Mouse (Mus musculus) cerebellum, adult 9-10 months (tissue): ENCODE measurements around the gene Dcbld2.

Source experiments
- DNase-seq: peaks from one replicate; pipeline ENCODE4 v3.0.0; 2022

Gene Dcbld2

DNA sequence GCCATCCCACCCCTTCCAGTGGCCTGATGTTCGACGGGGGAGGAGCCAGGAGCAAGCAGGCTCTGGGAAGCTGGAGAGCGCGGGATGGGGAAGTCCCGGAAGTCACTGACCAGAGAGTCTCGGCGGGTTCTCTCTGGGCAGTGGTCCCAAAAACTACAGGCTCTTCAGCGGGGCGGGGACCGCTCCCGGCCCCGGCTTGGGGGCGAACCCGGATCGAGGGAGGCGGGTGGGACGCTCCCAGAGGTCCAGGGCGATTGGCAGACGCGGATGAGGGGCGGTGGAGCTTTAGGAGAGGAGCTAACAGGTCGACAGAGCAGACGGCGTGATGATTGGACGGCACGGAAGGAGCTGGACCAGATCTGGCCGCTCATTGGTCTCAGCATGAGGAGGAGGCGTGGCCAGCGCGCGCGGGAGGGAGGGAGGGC lies at the start of gene Dcbld2:
TSS of gene Dcbld2 (plus strand) at position 382 of the 425 bp plus-strand sequence.
- DNase-seq = peak; percentile 97

DNA sequence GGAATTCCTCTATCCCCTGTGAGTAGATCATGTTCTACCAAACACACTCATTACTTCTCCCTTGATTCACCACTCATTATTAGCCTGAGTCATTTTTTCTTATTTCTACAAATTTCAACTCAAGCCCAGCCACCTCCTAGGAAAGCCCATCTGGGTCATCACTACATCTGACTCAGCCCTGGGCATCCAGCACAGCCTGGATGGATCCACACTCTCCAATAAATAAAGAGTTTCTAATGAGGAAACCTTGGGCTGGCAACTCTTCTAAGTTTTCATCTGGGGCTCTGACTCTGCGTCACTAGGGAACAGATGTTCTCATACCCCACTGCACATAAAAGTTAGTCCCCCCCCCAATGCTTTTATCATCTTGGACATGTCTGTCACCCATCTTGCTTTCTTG lies 31.1 kb upstream of the Dcbld2 start:
- DNase-seq = no peak

DNA sequence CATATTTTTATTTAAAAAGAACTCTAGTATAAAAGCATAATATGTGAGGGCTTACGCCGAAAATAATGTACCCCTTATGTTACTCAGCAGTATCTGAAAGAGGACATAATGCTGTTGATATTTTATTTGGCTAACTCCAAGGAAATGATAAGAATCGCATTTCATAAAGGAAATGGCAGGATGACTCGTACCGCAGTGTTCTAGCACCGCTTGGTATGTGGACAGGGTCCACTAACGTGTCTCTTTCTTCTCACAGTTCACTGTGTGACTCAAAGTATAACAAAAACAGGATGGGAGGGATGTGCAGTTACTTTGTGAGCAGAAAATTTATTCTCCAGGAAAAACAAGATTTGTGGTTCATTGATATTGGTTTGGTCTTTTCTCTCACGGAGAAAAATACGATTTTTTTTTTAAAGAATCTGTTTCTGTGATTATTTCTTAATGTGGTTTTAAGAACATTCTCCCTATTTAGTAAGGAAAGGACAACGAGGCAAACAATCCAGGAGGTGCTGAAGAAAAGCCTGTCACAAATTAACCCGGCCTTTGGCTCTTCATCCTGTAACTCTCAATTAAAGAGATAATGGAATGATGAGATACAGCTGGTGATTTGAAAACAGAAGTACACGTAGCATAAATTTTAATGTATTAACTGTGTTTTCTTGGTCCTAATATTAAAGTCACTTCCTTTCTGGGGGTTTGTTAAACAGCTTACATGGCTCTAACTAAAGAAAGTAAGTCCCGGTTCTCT lies 30.3 kb upstream of the Dcbld2 start:
- DNase-seq = no peak

DNA sequence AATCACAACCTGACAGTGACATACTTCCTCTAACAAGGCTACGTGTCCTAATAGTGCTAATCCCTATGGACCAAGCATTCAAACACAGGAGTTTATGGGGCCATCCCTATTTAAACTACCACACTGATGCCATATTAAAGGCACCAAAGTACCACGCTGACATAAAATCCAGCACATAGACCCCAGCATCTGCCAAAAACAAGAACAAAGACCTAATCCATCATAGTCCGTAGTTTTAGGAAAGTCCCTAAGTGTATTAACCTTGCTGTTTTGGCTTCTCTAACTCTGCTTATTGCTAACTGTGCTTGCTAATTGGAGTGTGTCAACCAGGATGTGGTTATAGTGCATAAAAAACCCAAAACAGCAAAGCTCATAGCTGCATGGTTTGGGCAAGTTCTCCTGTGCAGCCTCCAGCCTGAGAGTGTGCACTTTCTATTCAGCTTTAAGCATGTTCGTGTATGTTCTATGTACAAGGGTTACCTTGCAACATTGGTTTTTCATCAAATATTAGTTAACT lies 21.9 kb upstream of the Dcbld2 start:
- DNase-seq = no peak

DNA sequence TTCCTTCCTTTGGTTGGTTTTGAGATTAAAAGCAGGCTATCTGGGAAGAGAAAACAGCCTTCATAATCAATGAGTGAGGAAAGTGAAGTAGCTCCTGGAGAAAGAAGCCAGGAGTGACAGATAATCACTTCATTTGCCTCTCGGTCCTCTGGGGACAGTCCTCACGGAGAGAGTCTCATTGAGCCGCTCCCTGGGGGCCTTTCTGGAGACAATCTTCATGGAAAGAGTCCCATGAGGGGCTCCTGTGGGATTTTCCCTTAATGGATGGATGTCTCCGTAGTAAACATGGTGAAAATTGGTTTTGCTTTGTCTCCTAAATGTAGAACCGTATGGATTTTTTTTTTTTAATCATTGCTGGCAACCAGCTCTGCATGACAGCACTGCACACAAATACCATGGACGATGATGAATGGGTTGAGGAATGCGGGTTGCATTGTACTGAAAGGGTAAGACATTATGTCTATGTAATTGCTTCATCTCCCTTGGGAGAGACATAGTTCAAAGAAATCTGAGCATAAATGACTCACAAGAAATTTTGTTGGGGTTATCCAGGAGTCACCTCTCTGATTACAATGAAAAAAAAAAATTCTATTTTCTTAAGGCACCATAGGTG lies 19.0 kb upstream of the Dcbld2 start:
- no peak for DNase-seq

DNA sequence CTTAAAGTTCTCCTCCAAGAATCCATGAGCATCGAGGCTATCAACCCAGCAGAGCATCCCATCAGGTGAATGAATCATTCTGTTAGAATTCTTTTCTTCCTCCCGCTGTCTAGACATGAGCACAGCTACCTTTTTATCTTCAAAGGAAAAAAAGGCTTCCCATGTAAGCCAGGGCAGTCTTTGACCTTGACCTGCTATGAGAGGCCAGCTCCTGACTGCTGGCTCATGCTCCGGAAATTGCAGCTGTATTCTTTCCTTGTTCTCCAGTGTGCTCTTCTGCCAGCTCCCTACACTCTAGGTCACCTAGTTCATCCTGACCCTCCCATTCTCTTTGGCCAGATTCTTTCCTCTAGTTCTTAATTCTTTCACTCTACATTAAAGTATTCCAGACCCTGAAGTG lies 15.2 kb upstream of the Dcbld2 start:
- DNase-seq = no peak

DNA sequence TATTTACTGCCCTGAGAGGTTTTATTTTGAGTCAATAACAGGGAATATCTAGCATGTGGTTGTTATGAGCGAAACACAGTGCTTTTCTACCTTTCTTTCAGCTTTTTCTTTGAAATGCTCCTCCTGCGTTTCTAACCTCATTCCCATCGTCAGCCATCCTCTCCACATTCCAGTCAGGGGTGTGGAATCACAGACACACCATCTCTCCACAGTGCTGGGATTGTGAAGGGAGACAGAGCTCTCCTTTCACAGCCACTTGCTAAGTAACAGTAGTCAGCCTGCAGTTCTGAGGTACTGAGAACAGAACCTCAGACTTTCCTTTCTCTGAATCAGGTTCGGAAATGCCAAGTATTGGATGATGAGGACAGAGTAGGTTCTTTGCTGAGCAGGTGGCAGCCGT lies 14.1 kb upstream of the Dcbld2 start:
- DNase-seq = no peak

DNA sequence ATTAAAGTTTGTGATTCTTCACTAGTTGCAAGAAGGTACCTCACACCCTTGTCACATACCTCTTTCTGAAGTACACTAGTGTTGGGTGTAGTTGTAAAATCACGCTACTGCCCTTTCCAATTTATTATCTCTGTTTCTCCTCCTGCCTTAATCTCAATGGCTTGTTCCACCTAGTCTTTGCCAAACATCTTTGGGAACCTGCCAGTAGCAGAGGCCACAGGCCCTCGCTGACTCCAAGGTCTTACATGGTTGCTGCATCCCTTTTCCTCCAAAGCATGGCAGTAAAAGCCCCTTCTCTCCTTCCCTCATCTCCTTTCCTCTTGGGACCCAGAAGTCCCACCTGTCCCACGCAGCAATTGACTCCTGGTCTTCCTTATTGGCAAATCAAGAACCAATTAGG lies 9.6 kb upstream of the Dcbld2 start:
- DNase-seq = no peak

DNA sequence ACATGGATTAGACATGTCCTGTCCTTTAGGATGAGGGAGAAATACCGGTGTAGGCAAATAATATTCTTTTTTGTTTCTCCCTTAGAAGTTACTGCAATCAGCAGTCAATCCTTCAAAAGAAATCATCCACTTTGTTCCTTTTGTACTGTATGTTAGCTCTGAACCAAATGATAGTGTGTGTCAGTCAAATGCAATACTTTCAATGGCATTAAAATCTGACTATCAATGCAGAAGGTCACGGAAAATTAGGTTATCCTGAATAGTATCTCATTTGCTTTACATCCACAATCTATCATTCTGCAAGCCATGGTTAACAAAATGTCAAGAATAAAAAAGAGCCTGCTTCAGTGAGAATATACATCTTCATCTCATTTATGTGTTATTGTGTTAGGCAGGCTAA lies 7.2 kb upstream of the Dcbld2 start:
- no peak for DNase-seq

DNA sequence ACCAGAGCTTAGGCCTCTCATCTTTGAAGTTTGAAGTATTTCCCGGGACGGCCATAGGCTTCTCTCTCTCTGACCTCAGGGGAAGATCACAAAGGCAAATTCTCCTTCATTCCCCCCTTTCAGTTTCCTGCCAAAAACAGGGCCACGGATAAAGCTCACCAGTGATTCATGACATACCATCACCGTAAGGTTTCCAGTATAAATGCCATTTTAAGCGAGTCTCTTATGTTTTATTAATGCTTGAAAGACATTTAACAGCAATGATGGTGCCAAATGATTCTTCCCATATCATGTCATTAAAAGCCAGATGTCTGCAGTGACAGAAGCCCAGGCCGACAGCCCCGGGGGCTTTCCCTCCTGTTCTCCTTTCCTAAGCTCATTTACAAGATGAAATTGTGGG lies 3.6 kb upstream of the Dcbld2 start:
- no peak for DNase-seq

DNA sequence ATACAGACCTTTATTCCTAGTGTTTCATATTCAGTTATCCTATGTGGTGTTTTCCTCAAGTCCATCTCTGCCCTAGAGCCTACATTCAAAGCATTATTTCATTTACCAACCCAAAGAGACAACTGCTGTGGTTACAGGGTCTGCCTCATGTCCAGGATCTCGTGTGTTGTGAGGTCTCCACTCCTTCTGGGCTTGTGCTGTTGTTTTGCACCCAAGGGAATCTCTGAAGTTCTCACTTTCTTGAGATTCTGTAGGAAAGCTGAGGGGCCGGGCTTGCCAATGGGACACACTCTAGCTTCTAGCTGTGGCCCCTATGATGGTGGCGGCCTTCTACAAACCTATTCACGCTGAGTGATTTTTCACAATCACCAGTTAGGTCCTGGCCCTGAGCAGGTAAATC lies 3.0 kb upstream of the Dcbld2 start:
- no peak for DNase-seq

DNA sequence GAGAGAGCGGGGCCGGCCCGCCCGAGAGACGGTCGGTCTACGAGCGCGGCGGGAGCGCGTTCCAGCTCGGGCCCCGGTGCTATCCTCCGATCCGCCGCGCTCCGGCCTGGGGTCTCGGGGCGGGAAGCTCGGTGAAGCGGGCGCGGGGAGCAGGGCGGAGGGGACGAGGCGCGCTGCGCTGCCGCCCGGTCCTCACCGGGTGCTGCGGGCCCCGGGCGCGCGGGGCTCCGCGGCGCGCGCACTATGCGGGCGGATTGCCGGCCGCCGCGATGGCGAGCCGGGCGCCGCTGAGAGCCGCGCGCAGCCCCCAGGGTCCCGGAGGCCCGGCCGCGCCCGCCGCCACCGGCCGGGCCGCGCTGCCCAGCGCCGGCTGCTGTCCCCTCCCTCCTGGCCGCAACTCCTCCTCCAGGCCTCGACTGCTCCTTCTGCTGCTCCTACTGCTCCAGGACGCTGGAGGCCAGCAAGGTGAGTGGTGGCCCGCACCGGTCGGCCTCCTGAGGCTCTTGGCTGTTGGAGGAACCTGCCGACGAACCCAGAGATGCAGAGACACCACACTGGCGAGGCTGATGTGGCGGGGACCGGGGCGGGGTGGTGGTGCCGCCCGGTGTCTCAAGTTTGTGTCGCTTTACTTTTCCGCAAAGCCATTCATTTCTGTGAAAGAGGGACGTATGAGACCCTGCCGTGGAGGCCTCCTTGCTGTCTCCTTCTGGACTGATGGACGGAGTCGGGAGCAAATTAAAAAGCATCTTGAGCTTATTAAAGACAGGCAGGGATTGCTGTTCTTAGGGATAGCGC lies 441 bp downstream of the Dcbld2 start:
- DNase-seq = peak; percentile 59

DNA sequence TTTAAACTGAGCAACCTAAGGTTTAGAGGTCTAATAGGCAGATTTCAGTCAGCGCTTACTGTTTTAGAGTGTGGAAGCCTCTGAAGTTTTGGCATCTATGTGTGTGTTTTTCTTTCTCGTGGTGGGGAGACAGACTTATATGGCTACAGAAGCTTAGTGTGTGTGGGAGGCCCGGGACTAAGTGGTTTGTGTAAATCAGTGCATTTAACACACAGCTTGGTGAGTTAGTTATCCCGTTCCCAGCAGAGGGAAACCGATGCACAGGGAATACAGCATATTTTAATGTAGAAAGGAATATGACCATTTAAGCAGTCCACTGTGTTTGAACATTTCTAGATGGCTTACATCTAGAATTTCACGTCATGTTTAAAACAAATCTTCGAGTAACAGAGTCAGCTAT lies 1.6 kb downstream of the Dcbld2 start:
- DNase-seq = no peak

DNA sequence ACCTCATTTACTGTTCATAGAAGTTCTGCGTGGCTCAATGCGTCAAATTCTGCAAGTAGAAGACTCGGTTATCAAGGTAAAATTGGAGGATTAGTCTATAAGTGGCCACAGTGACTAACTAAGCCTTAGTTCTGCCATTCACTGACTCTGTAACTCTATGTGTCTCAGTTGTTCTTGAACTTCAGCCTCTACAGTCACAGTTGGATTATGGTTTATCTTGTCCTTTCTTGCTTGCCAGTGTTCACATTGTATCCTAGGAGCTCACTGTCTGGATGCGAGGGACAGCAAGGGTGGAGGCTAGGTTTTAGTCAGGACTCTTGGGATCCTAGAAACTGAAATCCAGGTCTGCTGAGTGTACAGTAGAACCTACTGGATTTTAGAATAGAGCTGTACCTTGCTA lies 6.6 kb downstream of the Dcbld2 start:
- no peak for DNase-seq

DNA sequence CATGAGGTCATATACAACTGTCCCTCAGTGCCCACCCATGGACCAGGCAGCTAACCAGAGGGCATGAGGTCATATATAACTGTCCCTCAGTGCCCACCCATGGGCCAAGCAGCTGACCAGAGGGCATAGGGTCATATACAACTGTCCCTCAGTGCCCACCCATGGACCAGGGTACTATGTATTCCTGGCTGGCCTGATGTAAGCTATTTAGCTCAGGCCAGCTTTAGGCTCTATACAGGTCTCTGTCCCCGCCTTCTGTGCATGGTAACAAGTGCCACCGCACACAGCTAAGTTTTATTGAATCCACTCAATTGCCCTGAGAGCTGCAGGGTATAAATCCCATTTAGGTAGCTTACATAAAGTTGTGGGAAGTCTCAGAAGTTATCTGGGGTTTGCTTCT lies 7.3 kb downstream of the Dcbld2 start:
- no peak for DNase-seq

DNA sequence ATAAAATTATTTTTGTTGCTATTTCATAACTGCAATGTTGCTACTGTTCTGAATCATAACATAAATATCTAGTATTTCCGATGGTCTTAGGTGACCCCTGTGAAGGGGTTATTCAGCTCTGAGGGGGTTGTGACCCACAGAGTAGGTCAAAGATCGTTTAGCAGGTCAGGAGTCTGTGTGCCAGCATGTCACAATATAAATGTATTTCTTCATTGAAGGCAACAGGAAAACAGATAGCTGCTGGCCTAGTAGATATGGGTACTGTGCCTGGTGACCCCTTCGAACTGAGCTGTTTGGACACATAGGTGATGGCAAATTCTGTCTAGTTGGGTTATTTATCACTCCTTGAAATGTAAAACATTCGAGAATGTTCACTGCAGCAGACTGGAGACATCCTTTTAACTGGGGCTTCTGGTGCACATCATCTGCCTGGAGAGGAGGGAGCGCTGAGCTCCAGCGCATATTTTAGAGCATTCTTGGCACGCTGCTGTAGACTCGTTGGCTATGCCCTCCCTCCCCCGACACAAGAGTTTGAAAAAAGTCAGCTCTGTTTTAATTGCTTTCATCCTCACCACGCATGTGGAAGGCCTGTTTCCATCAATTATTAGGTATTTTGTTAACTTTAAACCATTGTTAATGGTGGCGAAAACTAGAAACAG lies 13.6 kb downstream of the Dcbld2 start:
- no peak for DNase-seq

DNA sequence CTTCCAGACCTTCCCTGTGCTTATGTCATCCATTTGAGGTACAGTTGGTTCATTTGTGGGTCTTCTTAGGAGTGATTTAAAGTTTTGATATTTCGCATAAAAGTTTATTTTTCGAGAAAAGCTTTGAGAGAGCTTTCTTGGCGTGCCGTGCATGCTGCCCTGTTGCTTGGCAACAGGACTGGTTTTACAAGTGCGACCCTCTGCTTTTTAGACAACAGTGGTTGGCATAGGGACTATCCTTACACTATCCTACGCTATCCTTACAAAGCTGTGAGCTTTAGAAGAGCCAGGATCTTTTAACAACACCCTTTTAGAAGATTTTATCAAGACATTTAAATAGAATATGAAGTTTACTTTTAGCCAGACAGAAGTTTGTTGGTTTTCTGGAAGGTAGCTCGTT lies 22.0 kb downstream of the Dcbld2 start:
- no peak for DNase-seq

DNA sequence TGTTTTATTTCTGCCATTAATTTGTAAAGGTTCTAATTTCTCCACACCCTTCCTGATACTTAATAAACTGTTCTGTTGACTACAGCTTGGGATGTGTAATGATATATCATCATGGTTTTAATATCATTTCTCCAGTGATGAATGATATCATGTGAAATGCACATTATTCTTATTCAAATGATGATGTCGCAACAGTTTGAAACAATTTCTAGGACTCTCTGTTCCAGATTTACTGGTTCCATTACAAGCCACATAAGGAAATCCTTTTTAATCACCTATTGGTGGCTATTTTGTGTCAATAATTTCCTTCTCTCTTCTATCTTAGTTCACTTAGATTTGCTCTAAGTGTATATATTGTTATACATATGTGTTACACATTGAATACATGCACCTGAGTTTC lies 24.1 kb downstream of the Dcbld2 start:
- DNase-seq = no peak

DNA sequence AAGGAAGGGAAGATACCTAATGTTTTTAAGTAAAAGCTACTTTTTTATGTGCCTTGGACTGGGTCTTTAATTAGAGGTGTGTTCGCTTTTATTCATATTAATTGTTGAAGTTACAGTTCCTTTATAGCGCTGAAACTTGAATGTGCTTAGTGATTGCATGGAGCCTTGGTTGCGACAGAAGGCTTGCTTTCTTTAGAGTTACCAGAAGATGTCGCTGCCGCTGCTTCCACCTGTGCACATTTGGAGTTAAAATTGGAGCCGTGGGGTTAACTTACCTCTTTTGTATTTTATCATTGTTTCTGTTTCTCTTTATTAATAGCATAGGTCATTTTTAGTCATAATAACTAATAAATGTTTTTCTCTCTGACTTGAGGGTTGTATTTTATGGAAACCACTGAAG lies 36.5 kb downstream of the Dcbld2 start:
- no peak for DNase-seq

DNA sequence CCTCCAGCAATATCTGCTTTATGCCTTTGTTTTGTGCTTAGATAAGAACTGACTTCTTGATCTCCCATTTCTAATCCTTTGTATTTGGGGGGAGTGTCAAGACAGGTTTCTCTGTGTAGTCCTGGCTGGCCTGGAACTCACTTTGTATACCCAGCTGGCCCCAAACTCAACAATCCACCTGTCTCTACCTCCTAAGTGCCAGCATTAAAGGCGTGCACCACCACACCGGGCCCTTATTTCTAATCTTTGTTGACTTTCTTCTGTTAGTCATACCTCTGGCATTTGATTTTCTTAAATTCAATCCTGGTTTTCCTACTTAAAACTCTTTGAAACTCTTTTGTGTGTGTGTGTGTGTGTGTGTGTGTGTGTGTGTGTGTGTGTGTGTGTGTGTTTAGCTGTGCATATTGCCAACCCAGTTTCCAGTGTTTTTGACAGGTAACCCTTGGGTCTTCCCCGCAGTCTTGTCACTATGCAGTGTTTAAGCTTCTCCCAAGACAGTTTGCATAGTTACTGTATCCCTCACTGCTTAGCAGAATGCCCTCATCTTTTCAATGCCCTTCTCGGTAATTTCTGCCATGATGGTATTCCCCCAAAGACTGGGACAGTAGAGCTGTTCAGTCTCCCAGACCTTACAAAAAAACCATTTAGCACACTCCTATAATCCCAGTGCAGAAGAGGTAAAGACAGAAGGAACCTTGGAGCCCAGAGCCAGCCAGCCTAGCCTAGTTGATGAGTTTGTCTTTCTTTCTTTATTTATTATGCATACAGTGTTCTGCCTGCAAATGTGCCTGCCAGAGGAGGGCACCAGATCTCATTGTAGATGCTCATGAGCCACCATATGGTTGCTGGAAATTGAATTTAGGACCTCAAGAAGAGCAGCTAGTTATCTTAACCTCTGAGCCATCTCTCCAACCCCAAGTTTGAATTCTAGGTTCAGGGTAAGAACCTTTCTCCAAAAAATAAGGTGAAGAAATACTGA lies 38.3 kb downstream of the Dcbld2 start:
- DNase-seq = no peak

DNA sequence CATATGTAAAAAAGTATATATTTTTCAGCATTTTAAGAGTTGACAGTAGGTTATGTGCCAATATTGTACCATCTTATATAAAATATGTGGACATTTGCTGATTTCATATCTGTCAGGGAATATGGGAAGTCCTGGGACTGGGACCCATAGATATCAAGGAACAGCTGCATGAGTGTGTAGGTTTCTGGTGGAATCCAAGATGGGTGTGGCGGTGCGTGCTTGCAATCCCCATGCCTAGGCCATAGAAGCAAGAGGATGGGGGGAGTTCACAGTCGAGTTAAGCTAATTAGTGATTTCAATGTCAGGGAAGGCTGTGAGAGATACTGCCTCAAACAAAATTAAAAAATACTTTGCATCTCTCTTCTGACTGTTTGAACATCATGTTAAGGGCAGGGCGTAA lies 40.8 kb downstream of the Dcbld2 start:
- no peak for DNase-seq

DNA sequence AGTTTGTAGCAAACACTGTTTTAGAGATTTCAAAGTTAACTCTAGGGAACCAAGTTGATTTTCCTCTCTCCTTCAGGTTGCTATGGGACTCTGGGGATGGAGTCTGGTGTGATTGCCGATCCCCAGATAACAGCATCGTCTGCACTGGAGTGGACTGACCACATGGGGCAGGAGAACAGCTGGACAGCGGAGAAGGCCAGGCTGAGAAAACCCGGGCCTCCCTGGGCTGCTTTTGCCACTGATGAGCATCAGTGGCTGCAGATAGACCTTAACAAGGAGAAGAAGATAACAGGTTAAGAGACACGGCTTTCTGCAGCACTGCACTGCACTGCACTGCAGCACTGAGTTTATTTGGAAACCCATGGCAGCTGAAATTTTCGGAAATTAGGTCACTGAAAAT lies 42.4 kb downstream of the Dcbld2 start:
- no peak for DNase-seq
